ENCODE assay signal across 30 mouse cellular contexts in genomic region chr2:116925230-116925629, GRCm38 (mm10). TPM values are rescaled to one million over a fixed set of nuclear protein-coding genes. Genes with fewer than 3 reads are reported as not detected.
DNase-seq lines count a peak whose midpoint lies in the region; ATAC-seq and TF ChIP-seq lines count a peak whose summit lies in the region.
"Had no signal": no experiment of that assay in that cellular context is flagged by ENCODE, and none has a peak within 500 bp of the region (broad histone marks: within the 10 kb centered on the region; RNA-seq: fewer than 3 reads in every experiment).

No protein-coding gene starts in this region.

- no peak overlapping the region for H3K4me2 ChIP-seq in forebrain, embryonic 15.5 days (replicated peaks)
- H3K4me2 ChIP-seq in forebrain, postnatal 0 days (ENCODE audit: low read depth) = no peak overlapping the region
- no peak overlapping the region for H3K4me2 ChIP-seq in stomach, embryonic 14.5 days (replicated peaks; ENCODE audit: low read depth, low read length)
- no peak overlapping the region for H3K4me2 ChIP-seq in stomach, postnatal 0 days (replicated peaks; ENCODE audit: low read depth)
- H3K4me2 ChIP-seq in stomach, embryonic 16.5 days (ENCODE audit: low read depth, low read length) = no peak overlapping the region
- H3K4me2 ChIP-seq: heart, embryonic 13.5 days; hindbrain, embryonic 14.5 days had no signal

- H3K27me3 ChIP-seq in forebrain, embryonic 15.5 days = no peaks in the 10 kb centered on the region
- H3K27me3 ChIP-seq in forebrain, postnatal 0 days (ENCODE audit: insufficient read depth, low read length) = no peaks in the 10 kb centered on the region
- no peaks in the 10 kb centered on the region for H3K27me3 ChIP-seq in stomach, embryonic 14.5 days (ENCODE audit: control insufficient read depth, insufficient read depth, low read length)
- H3K27me3 ChIP-seq in stomach, postnatal 0 days (ENCODE audit: control insufficient read depth, insufficient read depth, low read length) = no peaks in the 10 kb centered on the region
- H3K27me3 ChIP-seq in stomach, embryonic 16.5 days (ENCODE audit: control insufficient read depth, insufficient read depth, low read length) = no peaks in the 10 kb centered on the region
- H3K27me3 ChIP-seq: heart, embryonic 13.5 days had no signal

- DNase-seq in forebrain, postnatal 0 days = no peak
- DNase-seq in stomach, postnatal 0 days (ENCODE audit: low spot score) = no peak
- DNase-seq in lung, postnatal 14 days = no peak
- DNase-seq: adrenal gland, adult 8-10 months; adrenal gland, postnatal 25 days; cerebellum, adult 18-20 months; cerebellum, adult 9-10 months; cerebellum, postnatal 14 days; gastrocnemius, postnatal 25 days; heart, adult 18-20 months; heart, postnatal 14 days; heart, postnatal 4 days had no signal

- H3K4me1 ChIP-seq in forebrain, embryonic 15.5 days = peaks cover 4% of the 10 kb centered on the region; the same call in 1 of the 2 replicates
- H3K4me1 ChIP-seq in forebrain, postnatal 0 days (ENCODE audit: insufficient read depth) = no peaks in the 10 kb centered on the region
- no peaks in the 10 kb centered on the region for H3K4me1 ChIP-seq in stomach, embryonic 14.5 days (ENCODE audit: control insufficient read depth, insufficient read depth, low read length)
- H3K4me1 ChIP-seq in stomach, postnatal 0 days (replicated peaks; ENCODE audit: control insufficient read depth, insufficient read depth) = no peaks in the 10 kb centered on the region
- 0 out of 2 replicates have a peak, but pooled peaks cover 6% of the 10 kb centered on the region for H3K4me1 ChIP-seq in stomach, embryonic 16.5 days (ENCODE audit: control insufficient read depth, insufficient read depth, low read length)

- H3K9me3 ChIP-seq in forebrain, embryonic 15.5 days = no peaks in the 10 kb centered on the region
- no peaks in the 10 kb centered on the region for H3K9me3 ChIP-seq in forebrain, postnatal 0 days (ENCODE audit: low read length)
- no peaks in the 10 kb centered on the region for H3K9me3 ChIP-seq in stomach, embryonic 14.5 days (ENCODE audit: control insufficient read depth, low read depth, low read length)
- no peaks in the 10 kb centered on the region for H3K9me3 ChIP-seq in stomach, postnatal 0 days (ENCODE audit: control insufficient read depth, low read length)
- no peaks in the 10 kb centered on the region for H3K9me3 ChIP-seq in stomach, embryonic 16.5 days (replicated peaks; ENCODE audit: control insufficient read depth, low read length)

- no peaks in the 10 kb centered on the region for H3K36me3 ChIP-seq in forebrain, embryonic 15.5 days
- no peaks in the 10 kb centered on the region for H3K36me3 ChIP-seq in forebrain, postnatal 0 days (ENCODE audit: insufficient read depth)
- no peaks in the 10 kb centered on the region for H3K36me3 ChIP-seq in stomach, embryonic 14.5 days (ENCODE audit: control insufficient read depth, insufficient read depth, low read length)
- no peaks in the 10 kb centered on the region for H3K36me3 ChIP-seq in stomach, postnatal 0 days (ENCODE audit: control insufficient read depth, insufficient read depth, low read length)
- no peaks in the 10 kb centered on the region for H3K36me3 ChIP-seq in stomach, embryonic 16.5 days (ENCODE audit: control insufficient read depth, insufficient read depth, low read length)
- H3K36me3 ChIP-seq: heart, embryonic 13.5 days had no signal

- TF ChIP-seq CTCF in forebrain, postnatal 0 days (IDR thresholded peaks at IDR 0.05; ENCODE audit: low read depth) = no peak
- TF ChIP-seq CTCF in stomach, postnatal 0 days (IDR thresholded peaks at IDR 0.05; ENCODE audit: low read depth) = no peak

- H3K9ac ChIP-seq in forebrain, embryonic 15.5 days (replicated peaks) = no peak overlapping the region
- H3K9ac ChIP-seq in forebrain, postnatal 0 days = no peak overlapping the region
- H3K9ac ChIP-seq in stomach, embryonic 14.5 days (replicated peaks; ENCODE audit: low read depth, low read length) = no peak overlapping the region
- no peak overlapping the region for H3K9ac ChIP-seq in stomach, postnatal 0 days (ENCODE audit: low read length)
- H3K9ac ChIP-seq in stomach, embryonic 16.5 days (ENCODE audit: low read length) = no peak overlapping the region
- H3K9ac ChIP-seq: heart, embryonic 13.5 days; hindbrain, embryonic 14.5 days had no signal

- H3K4me3 ChIP-seq in forebrain, embryonic 15.5 days = no peak overlapping the region
- H3K4me3 ChIP-seq in forebrain, postnatal 0 days (ENCODE audit: low read depth, low read length) = no peak overlapping the region
- H3K4me3 ChIP-seq in stomach, embryonic 14.5 days (ENCODE audit: low read depth, low read length) = no peak overlapping the region
- no peak overlapping the region for H3K4me3 ChIP-seq in stomach, postnatal 0 days (ENCODE audit: low read depth, low read length)
- no peak overlapping the region for H3K4me3 ChIP-seq in stomach, embryonic 16.5 days (replicated peaks; ENCODE audit: low read length)
- H3K4me3 ChIP-seq: heart, embryonic 13.5 days had no signal

- 54% methylated on average over 5 of the region's 5 CpGs for WGBS in forebrain, embryonic 15.5 days
- 53% methylated on average over 5 of the region's 5 CpGs for WGBS in forebrain, postnatal 0 days
- WGBS in stomach, embryonic 14.5 days = 50% methylated on average over 5 of the region's 5 CpGs
- 60% methylated on average over 5 of the region's 5 CpGs for WGBS in stomach, postnatal 0 days
- WGBS in stomach, embryonic 16.5 days = 56% methylated on average over 5 of the region's 5 CpGs

- no peak overlapping the region for H3K27ac ChIP-seq in forebrain, embryonic 15.5 days (replicated peaks)
- H3K27ac ChIP-seq in forebrain, postnatal 0 days (ENCODE audit: low read depth, low read length) = no peak overlapping the region
- H3K27ac ChIP-seq in stomach, embryonic 14.5 days (ENCODE audit: low read length) = no peak overlapping the region
- H3K27ac ChIP-seq in stomach, postnatal 0 days (replicated peaks) = no peak overlapping the region
- H3K27ac ChIP-seq in stomach, embryonic 16.5 days (ENCODE audit: low read length) = no peak overlapping the region
- H3K27ac ChIP-seq: heart, embryonic 13.5 days; hindbrain, embryonic 14.5 days; hindbrain, postnatal 0 days had no signal

- no peak for TF ChIP-seq EP300 in stomach, postnatal 0 days (optimal IDR thresholded peaks at IDR 0.05)

- ATAC-seq in forebrain, embryonic 15.5 days (replicated peaks) = peak; percentile 51; the same call in 1 of the 2 replicates
- ATAC-seq in forebrain, postnatal 0 days = no peak
- 0 out of 2 replicates have a peak, but pooled peaks have one; percentile 33 for ATAC-seq in stomach, embryonic 14.5 days (ENCODE audit: insufficient number of reproducible peaks, insufficient read depth, low FRiP score, low read depth)
- no peak for ATAC-seq in stomach, postnatal 0 days (ENCODE audit: low FRiP score, low TSS enrichment)
- ATAC-seq in stomach, embryonic 16.5 days (ENCODE audit: insufficient read depth, low FRiP score) = 0 out of 2 replicates have a peak, but pooled peaks have one; percentile 29
- ATAC-seq: activated CD4-positive, CD25-positive, alpha-beta regulatory T cell, adult 4 months; CD4-positive, CD25-positive, alpha-beta regulatory T cell, adult 4 months; hindbrain, postnatal 0 days; inflammation-experienced regulatory T-cells, adult 6 months; intestine, embryonic 16.5 days had no signal

RNA-seq across cellular contexts. Expression of gene Tmco5, which starts 46.7 kb away (rescaled TPM):
- not detected in 2 replicates for polyA plus RNA-seq in forebrain, embryonic 15.5 days (2015; fragmentation: Nextera tagmentation; extraction: Ambion mirVana)
- not detected in 2 replicates for total RNA-seq in forebrain, postnatal 0 days (2014; rRNA removed)
- 0.20 and 0.21 TPM in 2 replicates for polyA plus RNA-seq in forebrain, postnatal 0 days (2015; fragmentation: Nextera tagmentation; extraction: Ambion mirVana)
- not detected in 2 replicates for polyA plus RNA-seq in stomach, embryonic 14.5 days (2014; fragmentation: Nextera tagmentation; extraction: Ambion mirVana)
- polyA plus RNA-seq in stomach, postnatal 0 days (2015; fragmentation: Nextera tagmentation; extraction: Ambion mirVana) = not detected in 2 replicates
- not detected in 2 replicates for polyA plus RNA-seq in stomach, embryonic 16.5 days (2015; fragmentation: Nextera tagmentation; extraction: Ambion mirVana)
- total RNA-seq: adrenal gland, adult 8-10 months; adrenal gland, postnatal 25 days; gastrocnemius, adult 8-10 months; gastrocnemius, postnatal 25 days; heart, adult 18-20 months; heart, postnatal 14 days; heart, postnatal 4 days; hindbrain, postnatal 0 days; MEL had no signal
- polyA plus RNA-seq: activated CD4-positive, CD25-positive, alpha-beta regulatory T cell, adult 4 months; C2C12; CD4-positive, CD25-positive, alpha-beta regulatory T cell, adult 4 months; embryonic facial prominence, embryonic 11.5 days; embryonic facial prominence, embryonic 14.5 days; gonadal fat pad, adult 2 months; heart, embryonic 13.5 days; heart, embryonic 16.5 days; hindbrain, embryonic 11.5 days; hindbrain, embryonic 14.5 days; hindbrain, postnatal 0 days; inflammation-experienced regulatory T-cells, adult 6 months; intestine, embryonic 16.5 days had no signal

Comparison
In these comparisons a context has a peak if more than half of its experiments do, and no peak if none do; other contexts are left out.
1. ATAC-seq: peak in forebrain, embryonic 15.5 days (single experiment), stomach, embryonic 14.5 days (single experiment) and stomach, embryonic 16.5 days (single experiment); none in forebrain, postnatal 0 days (single experiment) and stomach, postnatal 0 days (single experiment).